Mouse (Mus musculus) kidney, adult 11 months (tissue): ENCODE data around the gene Tmem108.

Source experiments
- DNase-seq: peaks from one replicate; pipeline ENCODE4 v3.0.0; 2022

Gene Tmem108

GRCm38 (mm10) chr9:103761647-103762084 is at the start of gene Tmem108:
TSS of gene Tmem108 (minus strand) at chr9:103761837.
- peak; percentile 87 for DNase-seq

GRCm38 (mm10) chr9:103789029-103789428 is 27.4 kb upstream of the Tmem108 start:
- DNase-seq = no peak

- no peak for DNase-seq
Measured at GRCm38 (mm10) chr9:103784156-103784555, 22.5 kb upstream of the Tmem108 start.

GRCm38 (mm10) chr9:103783276-103783675 is 21.6 kb upstream of the Tmem108 start:
- DNase-seq = no peak

GRCm38 (mm10) chr9:103782306-103782705 is 20.7 kb upstream of the Tmem108 start:
- no peak for DNase-seq

- no peak for DNase-seq
Measured at GRCm38 (mm10) chr9:103781407-103781806, 19.8 kb upstream of the Tmem108 start.

- DNase-seq = no peak
Measured at GRCm38 (mm10) chr9:103780598-103780997, 19.0 kb upstream of the Tmem108 start.

- no peak for DNase-seq
Measured at GRCm38 (mm10) chr9:103778185-103778584, 16.5 kb upstream of the Tmem108 start.

- no peak for DNase-seq
Measured at GRCm38 (mm10) chr9:103761151-103761571, 476 bp downstream of the Tmem108 start.

- DNase-seq = no peak
Measured at GRCm38 (mm10) chr9:103760356-103760755, 1.3 kb downstream of the Tmem108 start.

GRCm38 (mm10) chr9:103759829-103760228 is 1.8 kb downstream of the Tmem108 start:
- DNase-seq = no peak

- peak; percentile 64 for DNase-seq
Measured at GRCm38 (mm10) chr9:103758930-103759695, 2.5 kb downstream of the Tmem108 start.

- no peak for DNase-seq
Measured at GRCm38 (mm10) chr9:103758246-103758645, 3.4 kb downstream of the Tmem108 start.

GRCm38 (mm10) chr9:103752618-103753017 is 9.0 kb downstream of the Tmem108 start:
- DNase-seq = no peak

GRCm38 (mm10) chr9:103751568-103751967 is 10.1 kb downstream of the Tmem108 start:
- DNase-seq = peak; percentile 64

- DNase-seq = no peak
Measured at GRCm38 (mm10) chr9:103750491-103750890, 11.1 kb downstream of the Tmem108 start.

GRCm38 (mm10) chr9:103746598-103746997 is 15.0 kb downstream of the Tmem108 start:
- DNase-seq = no peak

- no peak for DNase-seq
Measured at GRCm38 (mm10) chr9:103740145-103740544, 21.5 kb downstream of the Tmem108 start.

- no peak for DNase-seq
Measured at GRCm38 (mm10) chr9:103739062-103739461, 22.6 kb downstream of the Tmem108 start.

GRCm38 (mm10) chr9:103729716-103730115 is 31.9 kb downstream of the Tmem108 start:
- DNase-seq = peak; percentile 20

GRCm38 (mm10) chr9:103726751-103727462 is 34.7 kb downstream of the Tmem108 start:
- peak; percentile 17 for DNase-seq

- no peak for DNase-seq
Measured at GRCm38 (mm10) chr9:103725497-103725896, 36.1 kb downstream of the Tmem108 start.

- no peak for DNase-seq
Measured at GRCm38 (mm10) chr9:103721486-103721885, 40.2 kb downstream of the Tmem108 start.

- peak; percentile 94 for DNase-seq
Measured at GRCm38 (mm10) chr9:103721081-103721480, 40.6 kb downstream of the Tmem108 start.
